Mouse (Mus musculus): ENCODE measurements at regions not wholly inside any gene's neighbourhood (a gene's known extent, or its start where the extent isn't known, plus 50 kb on each side); places are given as distances from the start of the nearest gene placed in this dataset.

- DNase-seq (ENCODE audit: low spot score in 2 of 2): no peak
These were observed 449.0 kb downstream of the Tmem135 start for GRCm38 (mm10) chr7:88954978-88955377.

GRCm38 (mm10) chr7:88945338-88945737 is 458.7 kb downstream of the Tmem135 start:
- no peak for DNase-seq (ENCODE audit: low spot score in 2 of 2)

DNA sequence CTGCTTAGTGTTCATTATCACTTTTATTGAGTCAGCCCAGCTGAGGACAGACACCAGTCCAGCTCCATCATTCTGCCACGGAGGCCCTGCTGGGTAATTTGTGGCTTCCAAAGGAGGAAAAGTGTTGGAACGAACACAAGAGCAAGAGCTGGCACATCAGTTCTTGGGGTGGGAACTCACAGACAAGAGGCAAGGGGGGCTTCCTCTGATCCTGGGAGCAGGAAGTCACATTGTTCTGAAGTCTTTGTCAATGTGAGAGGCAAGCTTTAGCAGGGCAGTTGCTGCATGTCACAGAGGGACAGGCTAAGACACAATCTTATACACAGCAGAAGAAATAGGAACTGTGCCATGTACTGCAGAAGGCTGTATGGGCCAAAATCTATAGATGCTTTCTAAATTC is 459.1 kb downstream of the Tmem135 start:
- DNase-seq (ENCODE audit: low spot score in 2 of 2): no peak

- no peak for DNase-seq (ENCODE audit: low spot score in 2 of 2)
These were observed 462.6 kb downstream of the Tmem135 start for GRCm38 (mm10) chr7:88941246-88941910.

DNA sequence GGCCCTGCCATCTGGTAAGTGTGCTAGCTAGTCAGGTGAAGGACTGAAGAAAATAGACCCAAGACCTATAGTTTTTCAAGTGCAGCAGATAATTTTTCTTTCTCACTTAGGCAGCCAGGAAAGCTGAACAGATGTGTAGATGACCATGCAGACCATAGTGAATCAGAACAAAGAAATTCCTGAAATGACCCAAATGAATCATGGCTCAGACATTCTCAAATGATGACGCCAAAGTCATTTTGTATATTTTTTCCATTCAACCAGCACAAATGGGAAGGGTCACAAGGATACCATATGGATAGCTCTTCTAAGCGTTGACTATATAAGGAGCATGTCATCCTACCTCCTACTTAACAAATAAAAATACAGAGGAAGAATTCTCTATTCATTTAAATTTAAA is 463.8 kb downstream of the Tmem135 start:
- no peak for DNase-seq (ENCODE audit: low spot score in 2 of 2)

GRCm38 (mm10) chr7:88928245-88928795 is 475.7 kb downstream of the Tmem135 start:
- DNase-seq (ENCODE audit: low spot score in 2 of 2): no peak
